Mouse (Mus musculus): ENCODE data around the gene Lrrc71. TPM values are rescaled to one million over a fixed set of nuclear protein-coding genes. Genes with fewer than 3 reads are reported as not detected.

The Lrrc71 gene
- polyA plus RNA-seq, 1 experiment, result 7.0 TPM

- no peaks in the 10 kb centered on the region for H3K9me3 ChIP-seq
- TF ChIP-seq GATA1 (IDR thresholded peaks at IDR 0.05; ENCODE audit: borderline replicate concordance, low read length) (no peak), FLI1 (IDR thresholded peaks at IDR 0.05; ENCODE audit: low read length) (no peak)
- H3K4me1 ChIP-seq, result peaks cover 16% of the 10 kb centered on the region
- peaks cover 99% of the 10 kb centered on the region for H3K27me3 ChIP-seq (replicated peaks)
- H3K4me3 ChIP-seq (replicated peaks), result no peak overlapping the region
- no peaks in the 10 kb centered on the region for H3K36me3 ChIP-seq (replicated peaks; ENCODE audit: low read length)
Observed at GRCm38 (mm10) chr3:87779086-87779485, 30.7 kb upstream of the Lrrc71 start.

GRCm38 (mm10) chr3:87778283-87778682 lies 29.9 kb upstream of the Lrrc71 start:
- no peak overlapping the region for H3K4me3 ChIP-seq (replicated peaks)
- peaks cover 99% of the 10 kb centered on the region for H3K27me3 ChIP-seq (replicated peaks)
- TF ChIP-seq GATA1 (IDR thresholded peaks at IDR 0.05; ENCODE audit: borderline replicate concordance, low read length), result no peak
- H3K4me1 ChIP-seq, result peaks cover 16% of the 10 kb centered on the region
- H3K36me3 ChIP-seq (replicated peaks; ENCODE audit: low read length), result no peaks in the 10 kb centered on the region
- H3K9me3 ChIP-seq, result no peaks in the 10 kb centered on the region

- Histone ChIP-seq H3K36me3 (replicated peaks; ENCODE audit: low read length) (peaks cover 14% of the 10 kb centered on the region), H3K4me1 (peaks cover 57% of the 10 kb centered on the region), H3K4me3 (replicated peaks) (peak overlapping the region; percentile 42), H3K9me3 (no peaks in the 10 kb centered on the region), H3K27me3 (replicated peaks) (peaks cover 49% of the 10 kb centered on the region)
- TF ChIP-seq FLI1 (IDR thresholded peaks at IDR 0.05; ENCODE audit: low read length) (no peak), GATA1 (IDR thresholded peaks at IDR 0.05; ENCODE audit: borderline replicate concordance, low read length) (no peak)
Observed at GRCm38 (mm10) chr3:87771088-87771487, 22.7 kb upstream of the Lrrc71 start.

GRCm38 (mm10) chr3:87770280-87770679 lies 21.9 kb upstream of the Lrrc71 start:
- no peak overlapping the region for H3K4me3 ChIP-seq (replicated peaks)
- no peak for TF ChIP-seq GATA1 (IDR thresholded peaks at IDR 0.05; ENCODE audit: borderline replicate concordance, low read length)
- TF ChIP-seq FLI1 (IDR thresholded peaks at IDR 0.05; ENCODE audit: low read length), result no peak
- no peaks in the 10 kb centered on the region for H3K9me3 ChIP-seq
- peaks cover 58% of the 10 kb centered on the region for H3K4me1 ChIP-seq
- H3K36me3 ChIP-seq (replicated peaks; ENCODE audit: low read length), result peaks cover 16% of the 10 kb centered on the region
- H3K27me3 ChIP-seq (replicated peaks), result peaks cover 41% of the 10 kb centered on the region

- TF ChIP-seq GATA1 (IDR thresholded peaks at IDR 0.05; ENCODE audit: borderline replicate concordance, low read length) (no peak), FLI1 (IDR thresholded peaks at IDR 0.05; ENCODE audit: low read length) (no peak)
Observed at GRCm38 (mm10) chr3:87769506-87769905, 21.1 kb upstream of the Lrrc71 start.

GRCm38 (mm10) chr3:87768844-87769243 lies 20.4 kb upstream of the Lrrc71 start:
- peak overlapping the region; percentile 98 for H3K4me3 ChIP-seq (replicated peaks)
- H3K9me3 ChIP-seq, result no peaks in the 10 kb centered on the region
- TF ChIP-seq GATA1 (IDR thresholded peaks at IDR 0.05; ENCODE audit: borderline replicate concordance, low read length), result no peak
- no peak for TF ChIP-seq FLI1 (IDR thresholded peaks at IDR 0.05; ENCODE audit: low read length)
- peaks cover 72% of the 10 kb centered on the region for H3K4me1 ChIP-seq
- H3K36me3 ChIP-seq (replicated peaks; ENCODE audit: low read length), result peaks cover 23% of the 10 kb centered on the region
- peaks cover 27% of the 10 kb centered on the region for H3K27me3 ChIP-seq (replicated peaks)

More at GRCm38 (mm10) chr3:87769506-87769905, 21.1 kb upstream of the Lrrc71 start:
- H3K4me1 ChIP-seq, result peaks cover 66% of the 10 kb centered on the region
- peak overlapping the region; percentile 98 for H3K4me3 ChIP-seq (replicated peaks)
- H3K9me3 ChIP-seq, result no peaks in the 10 kb centered on the region
- peaks cover 33% of the 10 kb centered on the region for H3K27me3 ChIP-seq (replicated peaks)
- peaks cover 16% of the 10 kb centered on the region for H3K36me3 ChIP-seq (replicated peaks; ENCODE audit: low read length)

- Histone ChIP-seq H3K27me3 (replicated peaks) (peaks cover 23% of the 10 kb centered on the region), H3K36me3 (replicated peaks; ENCODE audit: low read length) (peaks cover 25% of the 10 kb centered on the region), H3K9me3 (no peaks in the 10 kb centered on the region), H3K4me1 (peaks cover 76% of the 10 kb centered on the region), H3K4me3 (replicated peaks) (peak overlapping the region; percentile 98)
- TF ChIP-seq FLI1 (IDR thresholded peaks at IDR 0.05; ENCODE audit: low read length) (no peak), GATA1 (IDR thresholded peaks at IDR 0.05; ENCODE audit: borderline replicate concordance, low read length) (no peak)
Observed at GRCm38 (mm10) chr3:87768431-87768830, 20.0 kb upstream of the Lrrc71 start.

GRCm38 (mm10) chr3:87767764-87768163 lies 19.3 kb upstream of the Lrrc71 start:
- Histone ChIP-seq H3K9me3 (no peaks in the 10 kb centered on the region), H3K4me1 (peaks cover 83% of the 10 kb centered on the region), H3K4me3 (replicated peaks) (peak overlapping the region; percentile 98), H3K27me3 (replicated peaks) (peaks cover 16% of the 10 kb centered on the region), H3K36me3 (replicated peaks; ENCODE audit: low read length) (peaks cover 32% of the 10 kb centered on the region)
- TF ChIP-seq FLI1 (IDR thresholded peaks at IDR 0.05; ENCODE audit: low read length), result no peak
- no peak for TF ChIP-seq GATA1 (IDR thresholded peaks at IDR 0.05; ENCODE audit: borderline replicate concordance, low read length)

- peaks cover 2% of the 10 kb centered on the region for H3K27me3 ChIP-seq (replicated peaks)
Observed at GRCm38 (mm10) chr3:87766284-87766667, 17.9 kb upstream of the Lrrc71 start.

GRCm38 (mm10) chr3:87765631-87766283 lies 17.3 kb upstream of the Lrrc71 start:
- H3K9me3 ChIP-seq, result no peaks in the 10 kb centered on the region
- TF ChIP-seq GATA1 (IDR thresholded peaks at IDR 0.05; ENCODE audit: borderline replicate concordance, low read length) (no peak), FLI1 (IDR thresholded peaks at IDR 0.05; ENCODE audit: low read length) (no peak)
- H3K4me3 ChIP-seq (replicated peaks), result peak overlapping the region; percentile 92
- no peaks in the 10 kb centered on the region for H3K27me3 ChIP-seq (replicated peaks)
- peaks cover 89% of the 10 kb centered on the region for H3K4me1 ChIP-seq
- peaks cover 52% of the 10 kb centered on the region for H3K36me3 ChIP-seq (replicated peaks; ENCODE audit: low read length)

More at GRCm38 (mm10) chr3:87766284-87766667, 17.9 kb upstream of the Lrrc71 start:
- TF ChIP-seq GATA1 (IDR thresholded peaks at IDR 0.05; ENCODE audit: borderline replicate concordance, low read length), result no peak
- no peak for TF ChIP-seq FLI1 (IDR thresholded peaks at IDR 0.05; ENCODE audit: low read length)
- H3K4me1 ChIP-seq, result peaks cover 89% of the 10 kb centered on the region
- H3K4me3 ChIP-seq (replicated peaks), result peak overlapping the region; percentile 92
- no peaks in the 10 kb centered on the region for H3K9me3 ChIP-seq
- peaks cover 47% of the 10 kb centered on the region for H3K36me3 ChIP-seq (replicated peaks; ENCODE audit: low read length)
